Mouse (Mus musculus) MEL-GATA-1-ER (cell line): Measurements from ENCODE around the gene Cd300ld3.
"Not testable (repeated sequence)": the region's sequence is repeated elsewhere in the genome, so short reads cannot be mapped to it uniquely, and the experiment has no call there.

Experiments used
- DNase-seq: peaks from one replicate; pipeline ENCODE4 v3.0.0-alpha.2; 2012; ENCODE audit warnings: low read depth; ENCODE audit errors: extremely low read depth

Cd300ld3 gene

DNA sequence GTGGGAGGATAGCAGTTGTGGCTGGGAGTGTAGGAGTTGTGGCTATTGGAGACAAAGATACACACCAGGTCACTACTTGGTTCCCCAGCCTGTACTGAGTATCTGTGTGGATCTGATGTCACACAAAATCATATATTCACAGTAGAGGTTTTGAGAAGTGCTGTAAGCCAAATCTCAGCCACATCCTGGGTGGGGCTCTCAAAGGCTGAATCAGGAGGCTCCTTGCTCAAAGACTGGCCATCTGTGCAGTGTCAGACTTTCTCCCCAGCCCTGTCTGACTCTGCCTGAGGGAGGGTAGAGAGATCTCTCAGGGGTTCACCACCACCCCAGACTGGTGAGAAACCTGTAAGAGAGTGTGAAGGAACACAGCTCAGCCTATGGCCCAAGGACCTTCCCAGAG lies 6.3 kb upstream of the Cd300ld3 start:
- no peak for DNase-seq

DNA sequence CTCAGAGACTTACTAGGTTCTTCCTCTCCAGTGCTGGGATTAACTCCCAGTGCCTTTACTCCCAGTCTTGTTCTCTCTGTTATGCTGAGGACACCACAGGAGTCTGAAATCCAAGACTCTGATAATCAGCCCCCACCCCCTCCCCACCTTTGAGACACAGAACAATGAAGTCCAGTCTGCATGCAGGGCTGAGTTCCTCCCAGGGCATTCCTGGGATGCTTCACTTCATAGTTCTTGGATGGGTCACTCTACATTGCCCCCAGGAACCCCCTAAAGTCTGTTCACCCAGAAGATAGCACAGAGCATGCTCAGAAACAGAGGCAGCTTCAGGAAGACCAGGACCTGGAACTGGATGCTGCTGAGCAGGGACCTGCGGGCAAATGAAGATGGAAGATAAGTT lies 4.8 kb upstream of the Cd300ld3 start:
- DNase-seq: no peak

DNA sequence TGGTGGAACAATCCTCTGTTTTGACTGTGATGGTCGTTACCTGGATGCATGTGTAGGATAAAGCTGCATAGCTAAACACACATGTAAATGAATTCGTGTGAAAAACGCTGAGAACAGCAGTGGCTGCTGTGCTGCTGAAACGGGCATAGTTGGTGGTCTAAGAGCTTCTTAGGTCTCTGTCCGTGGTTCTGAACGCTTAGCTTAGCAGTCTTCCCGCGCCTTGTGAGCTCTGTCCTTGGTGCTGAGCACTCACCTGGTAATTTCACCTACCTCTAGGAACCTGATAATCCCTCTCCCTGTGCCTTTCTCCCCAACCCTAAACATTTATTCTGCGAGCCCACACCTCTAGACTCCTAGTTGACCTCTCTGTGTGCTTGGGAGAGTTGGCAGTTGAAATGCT lies 4.0 kb upstream of the Cd300ld3 start:
- no peak for DNase-seq

DNA sequence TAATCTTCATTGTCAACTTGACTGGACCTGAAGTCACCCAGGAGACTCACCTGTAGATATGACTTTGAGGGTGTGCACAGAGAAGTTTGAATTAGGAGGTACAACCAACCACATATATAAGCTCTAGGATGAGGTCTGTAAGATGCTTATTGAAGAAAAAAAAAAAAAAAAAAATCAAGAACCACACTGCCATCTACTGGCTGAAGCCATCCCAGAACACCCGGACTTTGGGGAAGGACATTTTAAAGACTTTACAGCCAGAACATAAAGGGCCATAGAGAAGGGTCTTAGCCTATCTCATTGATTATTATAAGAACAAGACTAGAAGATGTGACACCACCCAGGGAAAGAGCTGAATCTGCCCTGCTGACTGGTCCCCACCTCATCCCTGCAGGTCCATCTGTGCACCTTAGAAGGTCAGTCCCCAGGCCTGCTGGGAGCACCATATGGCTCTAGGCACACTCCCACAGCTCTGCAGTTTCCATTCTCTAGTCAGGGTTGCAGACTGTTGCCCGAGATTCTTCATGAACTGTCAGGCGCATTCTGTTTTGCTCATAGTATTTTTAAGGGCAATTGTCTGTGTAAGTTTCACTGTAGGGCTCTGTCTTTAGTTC lies 1.2 kb upstream of the Cd300ld3 start:
- DNase-seq: no peak

DNA sequence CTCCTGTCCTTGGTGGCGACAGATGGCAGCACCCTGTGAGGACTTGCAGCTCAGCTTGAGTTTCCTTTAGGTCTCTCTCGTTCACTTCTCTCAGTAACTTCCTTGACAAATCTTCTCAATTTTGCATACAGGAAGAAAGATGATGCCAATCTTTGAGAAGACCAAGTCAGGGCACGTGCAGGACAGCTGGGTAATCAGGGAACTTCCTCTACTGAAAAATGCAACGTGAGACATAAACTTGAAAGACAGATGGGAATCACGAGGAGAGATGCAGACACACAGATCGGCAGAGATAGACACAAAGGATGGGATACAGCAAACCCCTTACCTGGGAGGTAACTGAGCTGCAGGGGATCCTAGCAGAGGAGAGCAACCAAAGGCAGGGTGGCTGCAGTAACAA lies 10.5 kb downstream of the Cd300ld3 start, which contains the start of gene Cd300ld5:
Gene Cd300ld5, minus strand, starts transcription at position 101 of the 400 bp plus-strand sequence.
- DNase-seq: not testable (repeated sequence)

DNA sequence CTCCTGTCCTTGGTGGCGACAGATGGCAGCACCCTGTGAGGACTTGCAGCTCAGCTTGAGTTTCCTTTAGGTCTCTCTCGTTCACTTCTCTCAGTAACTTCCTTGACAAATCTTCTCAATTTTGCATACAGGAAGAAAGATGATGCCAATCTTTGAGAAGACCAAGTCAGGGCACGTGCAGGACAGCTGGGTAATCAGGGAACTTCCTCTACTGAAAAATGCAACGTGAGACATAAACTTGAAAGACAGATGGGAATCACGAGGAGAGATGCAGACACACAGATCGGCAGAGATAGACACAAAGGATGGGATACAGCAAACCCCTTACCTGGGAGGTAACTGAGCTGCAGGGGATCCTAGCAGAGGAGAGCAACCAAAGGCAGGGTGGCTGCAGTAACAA lies 21.3 kb downstream of the Cd300ld3 start, which contains the start of gene Cd300ld4:
Gene Cd300ld4, minus strand, starts transcription at position 101 of the 400 bp plus-strand sequence.
- DNase-seq: not testable (repeated sequence)

DNA sequence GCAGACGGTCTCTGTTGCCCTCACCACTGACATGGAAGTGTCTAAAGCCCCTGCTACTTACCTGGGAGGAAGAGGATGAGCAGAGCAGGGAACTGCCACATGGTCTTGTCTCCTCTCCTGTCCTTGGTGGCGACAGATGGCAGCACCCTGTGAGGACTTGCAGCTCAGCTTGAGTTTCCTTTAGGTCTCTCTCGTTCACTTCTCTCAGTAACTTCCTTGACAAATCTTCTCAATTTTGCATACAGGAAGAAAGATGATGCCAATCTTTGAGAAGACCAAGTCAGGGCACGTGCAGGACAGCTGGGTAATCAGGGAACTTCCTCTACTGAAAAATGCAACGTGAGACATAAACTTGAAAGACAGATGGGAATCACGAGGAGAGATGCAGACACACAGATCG lies 32.1 kb downstream of the Cd300ld3 start, which contains the start of gene Cd300ld2:
Gene Cd300ld2, minus strand, starts transcription at position 101 of the 400 bp plus-strand sequence.
- DNase-seq: not testable (repeated sequence)

DNA sequence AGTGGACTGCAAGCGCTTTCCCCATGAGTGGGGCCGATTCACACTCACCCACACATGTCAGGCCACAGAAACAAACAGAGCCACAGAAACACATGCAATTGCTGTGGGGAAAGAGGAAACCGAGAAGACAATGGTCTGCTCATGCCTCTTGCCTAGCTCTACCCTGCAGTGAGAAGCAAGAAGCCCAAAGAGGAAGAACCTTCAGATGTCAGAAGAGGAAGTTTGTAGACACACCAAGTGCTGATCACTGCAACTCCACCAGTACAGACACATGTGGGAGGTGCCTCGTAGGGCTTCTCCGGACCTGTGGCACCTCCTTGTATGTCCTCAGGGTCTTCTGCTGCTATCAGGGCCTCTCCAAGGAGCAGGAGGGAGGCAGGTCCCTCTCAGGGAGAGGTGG lies 44.1 kb downstream of the Cd300ld3 start:
- DNase-seq: no peak

DNA sequence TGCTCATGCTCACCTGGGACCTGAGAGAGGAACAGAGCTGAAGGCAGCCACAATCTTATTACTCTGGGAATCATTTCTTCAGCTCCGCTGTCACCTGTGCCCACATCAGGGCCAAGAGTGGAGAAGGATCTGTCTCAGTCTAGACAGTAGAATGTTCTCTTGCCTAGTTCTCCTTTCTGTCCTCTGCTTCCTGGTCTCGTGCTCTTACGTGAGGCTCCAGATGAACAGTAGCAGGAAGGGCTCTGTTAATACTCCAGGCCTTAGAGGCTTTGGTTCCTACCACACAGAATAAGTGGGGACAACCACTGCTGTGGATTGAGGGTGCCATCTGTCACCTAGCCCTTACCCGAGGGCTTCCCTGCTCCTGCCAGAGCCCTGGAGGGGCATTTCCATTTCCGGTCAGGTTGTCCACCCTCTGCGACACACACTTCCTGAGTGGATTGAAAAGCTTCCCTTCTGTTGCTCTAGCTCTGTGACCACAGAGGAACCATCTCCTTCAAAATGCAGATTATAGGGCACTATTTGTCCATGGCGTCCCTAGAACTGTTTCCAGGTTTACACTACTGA lies 46.7 kb downstream of the Cd300ld3 start, which contains the start of gene Cd300c2:
Gene Cd300c2, minus strand, starts transcription at position 407 of the 567 bp plus-strand sequence.
- no peak for DNase-seq
